Mouse (Mus musculus): ENCODE results near the gene Clca3a1. TPM values are rescaled to one million over a fixed set of nuclear protein-coding genes. Genes with fewer than 3 reads are reported as not detected.
"Not testable (repeated sequence)": the region's sequence is repeated elsewhere in the genome, so short reads cannot be mapped to it uniquely, and the experiment has no call there.

The Clca3a1 gene
- polyA plus RNA-seq (2015; fragmentation: Nextera tagmentation; extraction: Ambion mirVana): 7.6 and 12.7 TPM in 2 replicates

DNA sequence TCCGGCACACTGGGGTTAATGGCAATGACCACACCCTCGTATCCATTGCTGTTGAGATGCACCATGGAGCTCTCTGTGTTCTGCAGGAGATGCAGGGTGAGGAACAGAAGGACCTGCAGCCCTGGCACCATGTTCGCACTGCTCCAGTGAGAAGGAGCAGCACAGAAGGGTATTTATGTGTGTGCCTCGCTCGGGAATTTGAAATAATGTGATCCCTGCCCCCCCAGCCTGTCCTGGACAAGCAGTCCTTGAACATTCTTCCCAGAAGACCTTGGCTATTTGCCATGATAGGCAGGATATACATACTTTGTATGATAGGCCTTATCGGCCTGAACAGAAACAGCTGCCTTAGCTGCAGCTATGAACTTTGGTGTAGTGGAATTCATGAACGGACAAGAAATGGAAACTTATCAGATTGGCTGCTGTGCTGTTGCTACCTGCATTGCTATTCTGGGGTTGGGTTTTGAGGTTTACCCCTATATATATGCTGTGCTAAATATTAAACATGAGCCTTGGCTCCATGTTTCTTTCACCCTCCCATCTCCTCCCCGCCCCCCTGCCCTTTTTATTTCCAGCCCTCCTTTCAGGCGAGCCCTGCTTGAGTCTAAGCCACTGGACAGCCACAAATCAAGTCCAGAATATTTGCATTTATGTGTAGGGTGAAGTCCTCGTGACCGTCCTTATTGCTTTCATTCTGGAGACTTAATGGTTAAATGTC is at the start of gene Clca3a1:
Gene Clca3a1 (minus strand): TSS at position 386 of the 718 bp plus-strand sequence.
- peak within 1 kb of the TSS; percentile 4; the same call in 1 of the 2 replicates for H3K4me3 ChIP-seq (replicated peaks; ENCODE audit: low read length)
- no peaks in the 10 kb centered on the region for H3K27me3 ChIP-seq (ENCODE audit: control insufficient read depth, insufficient read depth, low read length)
- ATAC-seq (ENCODE audit: insufficient read depth, low FRiP score): peak; percentile 86
- no peaks in the 10 kb centered on the region for H3K9me3 ChIP-seq (replicated peaks; ENCODE audit: control insufficient read depth, low read length)
- H3K4me1 ChIP-seq (ENCODE audit: control insufficient read depth, insufficient read depth, low read length): peaks cover 12% of the 10 kb centered on the region; the same call in 1 of the 2 replicates
- no peak within 1 kb of the TSS for H3K9ac ChIP-seq (ENCODE audit: low read length)
- 32% methylated on average over 9 of the region's 11 CpGs for WGBS
- no peaks in the 10 kb centered on the region for H3K36me3 ChIP-seq (ENCODE audit: control insufficient read depth, insufficient read depth, low read length)
- H3K4me2 ChIP-seq (ENCODE audit: low read depth, low read length): peak within 1 kb of the TSS; percentile 45
- H3K27ac ChIP-seq (ENCODE audit: low read length): peak within 1 kb of the TSS; percentile 37; the same call in 1 of the 2 replicates

DNA sequence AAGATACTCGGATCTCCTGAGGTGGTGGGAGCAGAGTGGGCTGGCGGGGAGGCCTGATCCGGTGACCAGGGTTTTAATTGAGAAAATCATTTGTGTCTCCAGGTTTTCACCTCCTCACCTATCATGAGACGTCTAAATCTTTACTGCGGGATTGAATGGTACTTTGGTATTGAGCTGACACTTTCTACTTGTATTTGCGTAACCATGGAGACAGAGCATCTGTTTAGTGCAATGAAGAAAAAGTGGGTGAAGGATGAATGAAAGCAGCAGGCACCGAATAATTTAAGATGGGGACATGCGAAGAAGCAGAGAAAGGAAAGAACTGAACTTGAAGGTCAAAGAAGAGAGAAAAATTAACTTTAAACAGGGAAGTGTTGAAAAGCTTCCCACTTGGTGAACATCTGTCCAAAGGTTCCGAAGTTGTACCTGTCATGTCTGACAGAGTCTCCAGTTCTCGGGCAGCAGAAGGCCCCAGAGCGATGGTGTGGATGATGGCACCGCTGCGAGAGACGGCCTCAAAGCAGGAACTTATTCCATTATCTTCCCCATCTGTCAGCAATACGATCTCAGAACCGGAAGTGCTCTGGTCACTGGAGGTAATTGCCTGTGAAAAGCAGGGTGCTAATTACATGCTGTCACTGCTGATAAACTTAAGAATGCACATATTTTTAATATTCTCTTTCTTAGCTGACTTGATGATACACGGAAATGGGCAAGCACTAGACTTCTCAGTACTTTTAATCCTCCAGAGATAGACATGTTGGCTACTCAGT is 47.6 kb upstream of the Clca3a1 start:
- H3K9ac ChIP-seq (ENCODE audit: low read length): not testable (repeated sequence)

DNA sequence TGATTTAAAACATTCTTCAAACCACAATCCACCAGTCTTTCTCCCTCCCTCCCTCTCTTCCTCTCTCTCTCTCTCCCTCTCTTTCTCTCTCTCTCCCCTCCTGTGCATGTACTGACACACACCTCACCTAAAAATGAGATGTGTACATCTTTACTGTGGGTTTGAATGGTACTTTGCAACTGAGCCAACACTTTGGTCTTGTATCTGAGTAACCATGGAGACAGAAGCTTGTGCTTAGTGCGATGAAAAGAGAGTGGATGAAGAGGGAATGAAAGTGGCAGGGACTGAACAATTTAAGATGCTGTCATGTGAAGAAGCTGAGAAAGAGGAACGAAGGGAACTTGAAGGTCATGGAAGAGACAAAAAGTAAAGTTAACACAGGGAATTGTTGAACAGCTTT is 45.8 kb upstream of the Clca3a1 start:
- WGBS: 84% methylated on average over 2 of the region's 2 CpGs
- not testable (repeated sequence) for H3K9ac ChIP-seq (ENCODE audit: low read length); H3K27me3 ChIP-seq (ENCODE audit: control insufficient read depth, insufficient read depth, low read length); H3K4me3 ChIP-seq (replicated peaks; ENCODE audit: low read length); H3K27ac ChIP-seq (ENCODE audit: low read length); H3K4me2 ChIP-seq (ENCODE audit: low read depth, low read length); ATAC-seq (ENCODE audit: insufficient read depth, low FRiP score); H3K4me1 ChIP-seq (ENCODE audit: control insufficient read depth, insufficient read depth, low read length); H3K9me3 ChIP-seq (replicated peaks; ENCODE audit: control insufficient read depth, low read length); H3K36me3 ChIP-seq (ENCODE audit: control insufficient read depth, insufficient read depth, low read length)

More for the DNA sequence above, 47.6 kb upstream of the Clca3a1 start:
- H3K9me3 ChIP-seq (replicated peaks; ENCODE audit: control insufficient read depth, low read length); H3K4me1 ChIP-seq (ENCODE audit: control insufficient read depth, insufficient read depth, low read length); H3K27me3 ChIP-seq (ENCODE audit: control insufficient read depth, insufficient read depth, low read length); H3K36me3 ChIP-seq (ENCODE audit: control insufficient read depth, insufficient read depth, low read length); ATAC-seq (ENCODE audit: insufficient read depth, low FRiP score); H3K4me3 ChIP-seq (replicated peaks; ENCODE audit: low read length); H3K27ac ChIP-seq (ENCODE audit: low read length); H3K4me2 ChIP-seq (ENCODE audit: low read depth, low read length): not testable (repeated sequence)
- 73% methylated on average over 14 of the region's 17 CpGs for WGBS

DNA sequence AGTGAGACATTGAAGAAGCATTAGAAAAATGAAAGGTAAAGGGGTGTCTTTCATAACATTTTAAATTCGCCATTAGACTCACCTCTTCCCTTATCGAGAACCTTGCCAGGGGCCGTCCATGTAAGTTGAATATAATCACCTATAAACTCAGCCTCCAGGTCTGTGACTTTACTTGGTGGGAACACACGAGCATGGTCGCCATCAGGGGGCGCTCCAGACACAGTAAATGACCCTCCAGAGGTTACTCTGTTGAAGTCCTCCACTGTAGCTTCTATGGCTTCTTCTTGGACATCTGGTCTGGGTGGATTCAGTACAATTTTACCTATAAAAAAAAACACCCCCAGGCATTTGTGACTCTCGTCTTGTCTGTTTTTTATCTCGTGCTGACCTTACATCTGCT is 41.1 kb upstream of the Clca3a1 start:
- no peak for ATAC-seq (ENCODE audit: insufficient read depth, low FRiP score)
- H3K27ac ChIP-seq (ENCODE audit: low read length): no peak overlapping the region
- H3K27me3 ChIP-seq (ENCODE audit: control insufficient read depth, insufficient read depth, low read length): no peaks in the 10 kb centered on the region
- H3K9ac ChIP-seq (ENCODE audit: low read length): no peak overlapping the region
- no peak overlapping the region for H3K4me2 ChIP-seq (ENCODE audit: low read depth, low read length)
- H3K9me3 ChIP-seq (replicated peaks; ENCODE audit: control insufficient read depth, low read length): no peaks in the 10 kb centered on the region
- no peak overlapping the region for H3K4me3 ChIP-seq (replicated peaks; ENCODE audit: low read length)
- 31% methylated on average over 8 of the region's 8 CpGs for WGBS
- H3K4me1 ChIP-seq (ENCODE audit: control insufficient read depth, insufficient read depth, low read length): no peaks in the 10 kb centered on the region
- H3K36me3 ChIP-seq (ENCODE audit: control insufficient read depth, insufficient read depth, low read length): no peaks in the 10 kb centered on the region

DNA sequence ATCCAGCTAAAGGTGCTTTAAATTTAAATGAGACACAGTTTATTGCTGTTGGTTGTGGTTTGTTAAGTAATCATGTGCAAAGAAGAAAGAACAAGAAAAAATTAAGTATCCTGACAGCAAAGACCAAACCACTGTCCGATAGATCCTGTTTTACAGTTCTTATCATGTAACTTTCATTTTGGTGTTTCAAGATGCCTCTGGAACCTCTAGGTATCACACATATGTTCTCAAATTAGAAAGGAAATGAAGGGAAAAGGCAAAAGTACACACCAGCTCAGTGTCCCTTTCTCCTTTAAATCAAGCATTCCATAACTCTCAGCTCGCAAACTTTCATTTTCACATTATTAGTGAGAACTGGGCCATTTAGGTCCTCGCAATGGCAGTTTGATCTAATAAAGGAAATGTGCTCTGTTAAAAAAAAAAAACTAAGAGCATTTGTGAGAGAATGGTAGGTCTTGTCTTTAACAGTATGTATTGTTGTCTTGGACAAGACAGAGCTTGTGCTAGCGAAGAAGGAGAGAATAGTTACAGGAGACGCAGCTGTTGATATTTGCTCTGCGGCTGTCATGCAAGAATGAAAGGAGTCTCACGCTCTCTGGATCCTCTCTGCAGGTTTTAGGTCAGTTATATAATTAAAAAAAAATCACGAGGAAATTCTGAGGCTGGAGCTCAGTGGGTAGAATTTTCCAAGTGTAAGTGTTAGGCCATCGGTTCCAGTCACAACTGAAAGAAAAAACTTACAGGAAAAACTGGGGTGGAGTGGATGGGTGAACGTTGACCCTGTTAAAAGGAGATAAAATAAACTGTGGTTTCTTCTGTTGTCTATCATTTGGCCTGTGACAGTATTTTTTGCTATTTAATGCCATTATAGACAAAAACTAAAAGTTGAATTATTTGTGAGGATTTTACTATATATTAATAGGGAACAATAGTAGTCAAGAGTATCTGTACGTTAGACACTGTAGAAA is 24.7 kb upstream of the Clca3a1 start:
- Histone ChIP-seq H3K36me3 (ENCODE audit: control insufficient read depth, insufficient read depth, low read length) (no peaks in the 10 kb centered on the region), H3K4me3 (replicated peaks; ENCODE audit: low read length) (no peak overlapping the region), H3K9me3 (replicated peaks; ENCODE audit: control insufficient read depth, low read length) (no peaks in the 10 kb centered on the region), H3K4me1 (ENCODE audit: control insufficient read depth, insufficient read depth, low read length) (no peaks in the 10 kb centered on the region), H3K9ac (ENCODE audit: low read length) (no peak overlapping the region), H3K27ac (ENCODE audit: low read length) (no peak overlapping the region), H3K27me3 (ENCODE audit: control insufficient read depth, insufficient read depth, low read length) (no peaks in the 10 kb centered on the region), H3K4me2 (ENCODE audit: low read depth, low read length) (no peak overlapping the region)
- no peak for ATAC-seq (ENCODE audit: insufficient read depth, low FRiP score)
- 64% methylated on average over 11 of the region's 11 CpGs for WGBS

DNA sequence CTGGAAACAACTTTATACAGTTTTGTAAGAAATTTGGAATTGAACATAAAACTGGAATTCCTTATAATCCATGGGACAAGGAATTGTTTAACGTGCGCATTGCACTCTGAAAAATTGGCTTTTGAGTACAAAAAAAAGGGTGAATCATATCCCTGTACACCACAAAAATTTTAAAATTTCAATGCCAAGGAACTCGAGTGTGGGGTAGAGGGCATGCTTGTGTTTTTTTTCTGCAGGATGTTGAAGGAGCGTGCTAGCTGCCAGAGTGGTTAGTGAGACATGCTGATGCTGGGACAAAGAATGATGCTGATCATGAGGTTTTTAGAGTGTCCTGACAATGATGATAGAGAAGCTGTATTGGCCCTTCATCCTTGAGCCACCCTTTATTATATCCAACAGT is 4.4 kb upstream of the Clca3a1 start:
- no peak for ATAC-seq (ENCODE audit: insufficient read depth, low FRiP score)
- Histone ChIP-seq H3K4me3 (replicated peaks; ENCODE audit: low read length) (no peak overlapping the region), H3K36me3 (ENCODE audit: control insufficient read depth, insufficient read depth, low read length) (no peaks in the 10 kb centered on the region), H3K27me3 (ENCODE audit: control insufficient read depth, insufficient read depth, low read length) (no peaks in the 10 kb centered on the region), H3K27ac (ENCODE audit: low read length) (no peak overlapping the region), H3K4me2 (ENCODE audit: low read depth, low read length) (no peak overlapping the region), H3K4me1 (ENCODE audit: control insufficient read depth, insufficient read depth, low read length) (peaks cover 9% of the 10 kb centered on the region; the same call in 1 of the 2 replicates), H3K9ac (ENCODE audit: low read length) (no peak overlapping the region), H3K9me3 (replicated peaks; ENCODE audit: control insufficient read depth, low read length) (no peaks in the 10 kb centered on the region)
- 80% methylated on average over 4 of the region's 4 CpGs for WGBS

DNA sequence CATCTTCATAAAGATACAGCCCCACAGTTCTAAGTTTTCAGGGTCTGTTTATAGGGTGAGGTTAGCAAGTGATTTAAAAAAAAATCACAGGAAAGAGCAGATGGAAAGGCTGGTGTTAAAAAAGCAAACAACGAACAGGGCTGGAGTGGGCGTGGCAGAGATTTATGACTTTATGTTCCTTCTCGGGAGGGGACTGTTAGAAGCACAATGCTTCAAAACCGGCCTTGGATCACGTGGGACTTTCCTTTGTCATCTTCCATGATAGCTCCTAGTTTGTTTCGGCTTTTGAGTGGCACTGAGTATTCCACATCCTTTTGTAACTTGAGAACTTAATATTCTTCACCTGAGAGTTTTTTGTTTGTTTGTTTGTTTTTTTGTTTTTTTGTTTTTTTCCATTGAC is 677 bp upstream of the Clca3a1 start:
- H3K4me1 ChIP-seq (ENCODE audit: control insufficient read depth, insufficient read depth, low read length): peaks cover 12% of the 10 kb centered on the region; the same call in 1 of the 2 replicates
- ATAC-seq (ENCODE audit: insufficient read depth, low FRiP score): 0 out of 2 replicates have a peak, but pooled peaks have one; percentile 56
- no peaks in the 10 kb centered on the region for H3K27me3 ChIP-seq (ENCODE audit: control insufficient read depth, insufficient read depth, low read length)
- H3K36me3 ChIP-seq (ENCODE audit: control insufficient read depth, insufficient read depth, low read length): no peaks in the 10 kb centered on the region
- H3K4me3 ChIP-seq (replicated peaks; ENCODE audit: low read length): no peak overlapping the region
- no peaks in the 10 kb centered on the region for H3K9me3 ChIP-seq (replicated peaks; ENCODE audit: control insufficient read depth, low read length)
- 25% methylated on average over 6 of the region's 6 CpGs for WGBS
- no peak overlapping the region; the same call in 1 of the 2 replicates for H3K27ac ChIP-seq (ENCODE audit: low read length)
- peak overlapping the region; percentile 45 for H3K4me2 ChIP-seq (ENCODE audit: low read depth, low read length)
- no peak overlapping the region for H3K9ac ChIP-seq (ENCODE audit: low read length)

DNA sequence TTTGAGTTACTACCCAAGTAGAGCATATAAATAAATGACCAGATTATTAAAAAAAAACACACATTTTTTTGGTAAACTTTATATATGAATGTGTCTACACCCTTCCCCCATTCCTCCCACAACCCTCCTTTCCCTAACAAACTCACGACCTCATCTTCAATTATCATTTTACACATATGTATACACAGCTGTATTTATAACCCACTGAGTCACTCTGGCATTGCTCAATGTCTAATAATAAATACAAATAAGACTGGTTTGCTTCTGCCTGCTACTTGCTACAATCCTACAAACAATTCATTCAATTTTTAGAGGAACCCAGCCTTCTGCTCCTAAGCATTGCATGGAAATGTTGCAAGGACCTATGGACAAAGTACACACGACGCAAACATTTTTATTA is 1.1 kb downstream of the Clca3a1 start:
- Histone ChIP-seq H3K36me3 (ENCODE audit: control insufficient read depth, insufficient read depth, low read length) (no peaks in the 10 kb centered on the region), H3K9ac (ENCODE audit: low read length) (no peak overlapping the region), H3K4me3 (replicated peaks; ENCODE audit: low read length) (peak overlapping the region; percentile 4; the same call in 1 of the 2 replicates), H3K4me2 (ENCODE audit: low read depth, low read length) (no peak overlapping the region), H3K9me3 (replicated peaks; ENCODE audit: control insufficient read depth, low read length) (no peaks in the 10 kb centered on the region), H3K27me3 (ENCODE audit: control insufficient read depth, insufficient read depth, low read length) (no peaks in the 10 kb centered on the region), H3K4me1 (ENCODE audit: control insufficient read depth, insufficient read depth, low read length) (peaks cover 12% of the 10 kb centered on the region; the same call in 1 of the 2 replicates), H3K27ac (ENCODE audit: low read length) (no peak overlapping the region)
- 64% methylated on average over 3 of the region's 3 CpGs for WGBS
- no peak for ATAC-seq (ENCODE audit: insufficient read depth, low FRiP score)
